Mouse (Mus musculus): ENCODE measurements at regions not wholly inside any gene's neighbourhood (a gene's known extent, or its start where the extent isn't known, plus 50 kb on each side); places are given as distances from the start of the nearest gene placed in this dataset.

GRCm38 (mm10) chr2:169116841-169117240, 161.5 kb upstream of the Zfp64 start:
- Histone ChIP-seq H3K4me3 (ENCODE audit: insufficient read depth in 1 of 2, low read depth in 2 of 2, low read length in 2 of 2) (no peak overlapping the region), H3K27ac (no peak overlapping the region), H3K4me1 (replicated peaks; ENCODE audit: control insufficient read depth in 2 of 2, insufficient read depth in 2 of 2, low read length in 1 of 2) (no peaks in the 10 kb centered on the region), H3K9me3 (ENCODE audit: control insufficient read depth, low read length) (no peaks in the 10 kb centered on the region), H3K36me3 (replicated peaks; ENCODE audit: control insufficient read depth, insufficient read depth, low read depth) (no peaks in the 10 kb centered on the region), H3K27me3 (ENCODE audit: control insufficient read depth, insufficient read depth, low read length) (no peaks in the 10 kb centered on the region), H3K9ac (replicated peaks) (no peak overlapping the region), H3K4me2 (ENCODE audit: low read depth) (no peak overlapping the region)
- DNase-seq (ENCODE audit: low read depth in 3 of 3, low spot score in 3 of 3): no peak
- TF ChIP-seq EP300 (IDR thresholded peaks at IDR 0.05; ENCODE audit: low read depth) (no peak), CTCF (IDR thresholded peaks at IDR 0.05; ENCODE audit: low read depth) (no peak)
- ATAC-seq (ENCODE audit: insufficient read depth): no peak
- 65% methylated on average over 10 of the region's 10 CpGs for WGBS (ENCODE audit: insufficient replicate concordance)

- Histone ChIP-seq H3K4me3 (ENCODE audit: insufficient read depth in 1 of 2, low read depth in 2 of 2, low read length in 2 of 2) (no peak overlapping the region), H3K36me3 (replicated peaks; ENCODE audit: control insufficient read depth, insufficient read depth, low read depth) (no peaks in the 10 kb centered on the region), H3K9ac (replicated peaks) (no peak overlapping the region), H3K9me3 (ENCODE audit: control insufficient read depth, low read length) (no peaks in the 10 kb centered on the region), H3K4me1 (replicated peaks; ENCODE audit: control insufficient read depth in 2 of 2, insufficient read depth in 2 of 2, low read length in 1 of 2) (no peaks in the 10 kb centered on the region), H3K27me3 (ENCODE audit: control insufficient read depth, insufficient read depth, low read length) (no peaks in the 10 kb centered on the region), H3K4me2 (ENCODE audit: low read depth) (no peak overlapping the region), H3K27ac (no peak overlapping the region)
- DNase-seq (ENCODE audit: low read depth in 3 of 3, low spot score in 3 of 3) (no peak), ATAC-seq (ENCODE audit: insufficient read depth) (no peak)
- TF ChIP-seq EP300 (IDR thresholded peaks at IDR 0.05; ENCODE audit: low read depth) (no peak), CTCF (IDR thresholded peaks at IDR 0.05; ENCODE audit: low read depth) (peak; percentile 52)
- 64% methylated on average over 4 of the region's 4 CpGs for WGBS (ENCODE audit: insufficient replicate concordance)
Measured at GRCm38 (mm10) chr2:169109044-169109443, 153.7 kb upstream of the Zfp64 start.

- no peaks in the 10 kb centered on the region for H3K9me3 ChIP-seq (ENCODE audit: control insufficient read depth, low read length)
- no peak overlapping the region for H3K4me2 ChIP-seq (ENCODE audit: low read depth)
- 24% methylated on average over 10 of the region's 10 CpGs for WGBS (ENCODE audit: insufficient replicate concordance)
- TF ChIP-seq CTCF (IDR thresholded peaks at IDR 0.05; ENCODE audit: low read depth) (peak; percentile 71), EP300 (IDR thresholded peaks at IDR 0.05; ENCODE audit: low read depth) (no peak)
- no peak overlapping the region for H3K27ac ChIP-seq
- no peak for ATAC-seq (ENCODE audit: insufficient read depth)
- no peak overlapping the region for H3K9ac ChIP-seq (replicated peaks)
- H3K27me3 ChIP-seq (ENCODE audit: control insufficient read depth, insufficient read depth, low read length): no peaks in the 10 kb centered on the region
- no peaks in the 10 kb centered on the region for H3K4me1 ChIP-seq (replicated peaks; ENCODE audit: control insufficient read depth in 2 of 2, insufficient read depth in 2 of 2, low read length in 1 of 2)
- DNase-seq (ENCODE audit: low read depth in 3 of 3, low spot score in 3 of 3): no peak
- no peak overlapping the region for H3K4me3 ChIP-seq (ENCODE audit: insufficient read depth in 1 of 2, low read depth in 2 of 2, low read length in 2 of 2)
- no peaks in the 10 kb centered on the region for H3K36me3 ChIP-seq (replicated peaks; ENCODE audit: control insufficient read depth, insufficient read depth, low read depth)
Measured at GRCm38 (mm10) chr2:169108037-169108436, 152.7 kb upstream of the Zfp64 start.

GRCm38 (mm10) chr2:169101506-169102261, 146.3 kb upstream of the Zfp64 start:
- 57% methylated on average over 13 of the region's 13 CpGs for WGBS (ENCODE audit: insufficient replicate concordance)
- H3K9me3 ChIP-seq (ENCODE audit: control insufficient read depth, low read length): no peaks in the 10 kb centered on the region; the same call in 1 of the 2 replicates

GRCm38 (mm10) chr2:169100516-169100915, 145.1 kb upstream of the Zfp64 start:
- WGBS (ENCODE audit: insufficient replicate concordance): 79% methylated on average over 8 of the region's 10 CpGs
- H3K9me3 ChIP-seq (ENCODE audit: control insufficient read depth, low read length): no peaks in the 10 kb centered on the region; the same call in 1 of the 2 replicates
- H3K27ac ChIP-seq: no peak overlapping the region
- TF ChIP-seq EP300 (IDR thresholded peaks at IDR 0.05; ENCODE audit: low read depth) (no peak), CTCF (IDR thresholded peaks at IDR 0.05; ENCODE audit: low read depth) (no peak)
- H3K36me3 ChIP-seq (replicated peaks; ENCODE audit: control insufficient read depth, insufficient read depth, low read depth): no peaks in the 10 kb centered on the region
- H3K4me1 ChIP-seq (replicated peaks; ENCODE audit: control insufficient read depth in 2 of 2, insufficient read depth in 2 of 2, low read length in 1 of 2): no peaks in the 10 kb centered on the region
- no peak overlapping the region for H3K4me3 ChIP-seq (ENCODE audit: insufficient read depth in 1 of 2, low read depth in 2 of 2, low read length in 2 of 2)
- DNase-seq (ENCODE audit: low read depth in 3 of 3, low spot score in 3 of 3): no peak
- H3K27me3 ChIP-seq (ENCODE audit: control insufficient read depth, insufficient read depth, low read length): no peaks in the 10 kb centered on the region
- ATAC-seq (ENCODE audit: insufficient read depth): no peak
- no peak overlapping the region for H3K9ac ChIP-seq (replicated peaks)
- H3K4me2 ChIP-seq (ENCODE audit: low read depth): no peak overlapping the region

More at GRCm38 (mm10) chr2:169101506-169102261, 146.3 kb upstream of the Zfp64 start:
- no peak overlapping the region for H3K4me3 ChIP-seq (ENCODE audit: insufficient read depth in 1 of 2, low read depth in 2 of 2, low read length in 2 of 2)
- H3K27me3 ChIP-seq (ENCODE audit: control insufficient read depth, insufficient read depth, low read length): no peaks in the 10 kb centered on the region
- no peak overlapping the region for H3K27ac ChIP-seq
- no peak overlapping the region for H3K4me2 ChIP-seq (ENCODE audit: low read depth)
- no peaks in the 10 kb centered on the region for H3K36me3 ChIP-seq (replicated peaks; ENCODE audit: control insufficient read depth, insufficient read depth, low read depth)
- no peak for ATAC-seq (ENCODE audit: insufficient read depth)
- DNase-seq (ENCODE audit: low read depth in 3 of 3, low spot score in 3 of 3): no peak
- no peak overlapping the region for H3K9ac ChIP-seq (replicated peaks)
- no peaks in the 10 kb centered on the region for H3K4me1 ChIP-seq (replicated peaks; ENCODE audit: control insufficient read depth in 2 of 2, insufficient read depth in 2 of 2, low read length in 1 of 2)
- TF ChIP-seq CTCF (IDR thresholded peaks at IDR 0.05; ENCODE audit: low read depth) (no peak), EP300 (IDR thresholded peaks at IDR 0.05; ENCODE audit: low read depth) (no peak)
